Mouse (Mus musculus) liver, embryonic 13.5 days (tissue): ENCODE data around the gene Donson. TPM values are rescaled to one million over a fixed set of nuclear protein-coding genes. Genes with fewer than 3 reads are reported as not detected.
"Not testable (repeated sequence)": the region's sequence is repeated elsewhere in the genome, so short reads cannot be mapped to it uniquely, and the experiment has no call there.

Experiments
- ATAC-seq: fragments of 200-750 bp; cut with Nextera tagmentation; 2 replicates; pipeline ENCODE4 v1.8.0; 2017; ENCODE audit warnings: low read depth, mild to moderate bottlenecking, moderate number of reproducible peaks, moderate library complexity
- DNase-seq: peaks from one replicate; pipeline ENCODE4 v3.0.0; 2022
- H3K27ac ChIP-seq: fragments of 300-500 bp; sonication (generic); 2 replicates; pipeline ENCODE4 v1.5.1; 2015; ENCODE audit warnings: moderate library complexity, mild to moderate bottlenecking, inconsistent platforms
- H3K27me3 ChIP-seq: fragments of 300-500 bp; sonication (generic); 2 replicates; pipeline ENCODE4 v1.6.1; 2015; ENCODE audit warnings: mild to moderate bottlenecking, inconsistent platforms
- H3K36me3 ChIP-seq: fragments of 300-500 bp; sonication (generic); 2 replicates; pipeline ENCODE4 v1.6.1; 2015; ENCODE audit warnings: mild to moderate bottlenecking, inconsistent platforms
- H3K4me1 ChIP-seq: fragments of 300-500 bp; sonication (generic); replicated peaks from 2 replicates; pipeline ENCODE4 v1.6.1; 2015; ENCODE audit warnings: inconsistent platforms
- H3K4me2 ChIP-seq: fragments of 300-500 bp; sonication (generic); 2 replicates; pipeline ENCODE4 v1.6.1; 2015; ENCODE audit warnings: inconsistent platforms, mild to moderate bottlenecking, moderate library complexity
- H3K4me3 ChIP-seq: fragments of 300-500 bp; sonication (generic); replicated peaks from 2 replicates; pipeline ENCODE4 v1.5.1; 2015; ENCODE audit warnings: mild to moderate bottlenecking, inconsistent platforms
- H3K9ac ChIP-seq: fragments of 300-500 bp; sonication (generic); 2 replicates; pipeline ENCODE4 v1.6.1; 2015; ENCODE audit warnings: mild to moderate bottlenecking, inconsistent platforms
- H3K9me3 ChIP-seq: fragments of 300-500 bp; sonication (generic); replicated peaks from 2 replicates; pipeline ENCODE4 v1.6.1; 2016; ENCODE audit warnings: inconsistent platforms
- WGBS: fragments of 180-500 bp; shearing (Covaris S2); methylation state at CpG from one replicate; pipeline ENCODE4 v1.1.7; 2015; ENCODE audit not compliant: insufficient replicate concordance; 5-methylcytosine and 5-hydroxymethylcytosine counted together
- polyA plus RNA-seq: library from polyadenylated mRNA; unstranded; fragments of >200 nt; fragmentation: Nextera tagmentation; extraction: Ambion mirVana; gene quantifications from 2 replicates; pipeline ENCODE4 v1.2.1, GENCODE M21; 2015

The Donson gene
- polyA plus RNA-seq, 1 experiment from 2014 or later: 33.9 TPM

GRCm38 (mm10) chr16:91655285-91655684 is 33.3 kb downstream of the Donson start:
- no peak for DNase-seq
- Histone ChIP-seq H3K27me3 (no peaks in the 10 kb centered on the region), H3K4me1 (peaks cover 18% of the 10 kb centered on the region), H3K9ac (no peak overlapping the region), H3K36me3 (peaks cover 90% of the 10 kb centered on the region), H3K4me3 (no peak overlapping the region), H3K9me3 (peaks cover 11% of the 10 kb centered on the region; the same call in 1 of the 2 replicates), H3K4me2 (no peak overlapping the region), H3K27ac (no peak overlapping the region)
- no peak; the same call in 1 of the 2 replicates for ATAC-seq
- WGBS: 97% methylated on average over 9 of the region's 9 CpGs

DNA sequence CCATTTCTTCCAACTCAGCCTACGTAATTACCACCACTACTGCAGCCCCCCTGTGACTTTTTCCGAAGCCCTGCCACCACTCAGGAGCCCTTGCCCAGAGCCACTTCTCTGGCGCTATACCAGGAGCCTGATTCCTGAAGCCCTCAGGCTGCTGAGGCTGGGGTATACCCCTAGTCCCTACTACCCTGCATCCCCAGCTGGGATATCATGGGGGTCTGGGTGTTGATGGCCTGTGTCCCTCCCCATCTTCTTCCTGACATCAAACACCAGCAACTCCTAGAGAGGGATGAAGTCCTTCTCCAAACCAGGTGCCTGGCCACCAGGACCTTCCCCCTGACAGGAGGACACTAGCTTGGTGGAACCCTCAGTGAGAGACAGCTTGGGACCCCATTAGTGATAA is 36.4 kb downstream of the Donson start:
- Histone ChIP-seq H3K4me2 (no peak overlapping the region), H3K9me3 (no peaks in the 10 kb centered on the region), H3K27me3 (no peaks in the 10 kb centered on the region), H3K9ac (no peak overlapping the region), H3K4me1 (peaks cover 28% of the 10 kb centered on the region), H3K27ac (no peak overlapping the region), H3K36me3 (peaks cover 59% of the 10 kb centered on the region), H3K4me3 (no peak overlapping the region)
- DNase-seq (no peak), ATAC-seq (no peak)
- WGBS: 92% methylated on average over 3 of the region's 3 CpGs

- Histone ChIP-seq H3K36me3 (peaks cover 35% of the 10 kb centered on the region), H3K27me3 (no peaks in the 10 kb centered on the region), H3K4me2 (peak overlapping the region; percentile 41), H3K4me1 (peaks cover 36% of the 10 kb centered on the region), H3K9me3 (no peaks in the 10 kb centered on the region), H3K4me3 (peak overlapping the region; percentile 26; the same call in 1 of the 2 replicates), H3K27ac (no peak overlapping the region), H3K9ac (peak overlapping the region; percentile 58)
- DNase-seq: no peak
- no peak for ATAC-seq
Observed at GRCm38 (mm10) chr16:91649781-91650180, 38.8 kb downstream of the Donson start.

DNA sequence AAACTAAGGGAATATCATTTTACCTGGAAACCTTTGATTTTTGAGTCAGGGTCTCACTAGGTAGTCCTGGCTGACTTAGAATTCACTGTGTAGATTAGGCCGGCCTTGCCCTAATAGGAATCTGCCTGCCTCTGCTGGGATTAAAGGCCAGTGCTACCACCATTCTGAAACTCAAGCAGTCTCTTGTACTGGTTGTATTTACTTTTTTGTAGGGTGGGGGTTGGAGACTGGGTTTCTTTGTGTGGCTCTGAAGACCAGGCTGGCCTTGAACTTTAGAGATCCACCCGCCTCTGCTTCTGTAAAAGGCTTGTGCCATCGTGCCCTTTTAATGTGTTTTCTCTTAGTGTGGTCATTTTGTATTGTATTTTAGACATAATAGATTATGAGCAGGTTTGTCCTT is 39.3 kb downstream of the Donson start:
- H3K27me3 ChIP-seq: no peaks in the 10 kb centered on the region
- H3K4me3 ChIP-seq: peak overlapping the region; percentile 87
- ATAC-seq (no peak), DNase-seq (no peak)
- H3K4me1 ChIP-seq: peaks cover 41% of the 10 kb centered on the region
- H3K9ac ChIP-seq: peak overlapping the region; percentile 76
- no peak overlapping the region for H3K27ac ChIP-seq
- peaks cover 30% of the 10 kb centered on the region for H3K36me3 ChIP-seq
- peak overlapping the region; percentile 85 for H3K4me2 ChIP-seq
- WGBS: 33% methylated on average over 3 of the region's 3 CpGs
- no peaks in the 10 kb centered on the region for H3K9me3 ChIP-seq

GRCm38 (mm10) chr16:91648220-91648550 is 40.4 kb downstream of the Donson start:
- ATAC-seq: peak; percentile 58
- peaks cover 27% of the 10 kb centered on the region for H3K36me3 ChIP-seq

DNA sequence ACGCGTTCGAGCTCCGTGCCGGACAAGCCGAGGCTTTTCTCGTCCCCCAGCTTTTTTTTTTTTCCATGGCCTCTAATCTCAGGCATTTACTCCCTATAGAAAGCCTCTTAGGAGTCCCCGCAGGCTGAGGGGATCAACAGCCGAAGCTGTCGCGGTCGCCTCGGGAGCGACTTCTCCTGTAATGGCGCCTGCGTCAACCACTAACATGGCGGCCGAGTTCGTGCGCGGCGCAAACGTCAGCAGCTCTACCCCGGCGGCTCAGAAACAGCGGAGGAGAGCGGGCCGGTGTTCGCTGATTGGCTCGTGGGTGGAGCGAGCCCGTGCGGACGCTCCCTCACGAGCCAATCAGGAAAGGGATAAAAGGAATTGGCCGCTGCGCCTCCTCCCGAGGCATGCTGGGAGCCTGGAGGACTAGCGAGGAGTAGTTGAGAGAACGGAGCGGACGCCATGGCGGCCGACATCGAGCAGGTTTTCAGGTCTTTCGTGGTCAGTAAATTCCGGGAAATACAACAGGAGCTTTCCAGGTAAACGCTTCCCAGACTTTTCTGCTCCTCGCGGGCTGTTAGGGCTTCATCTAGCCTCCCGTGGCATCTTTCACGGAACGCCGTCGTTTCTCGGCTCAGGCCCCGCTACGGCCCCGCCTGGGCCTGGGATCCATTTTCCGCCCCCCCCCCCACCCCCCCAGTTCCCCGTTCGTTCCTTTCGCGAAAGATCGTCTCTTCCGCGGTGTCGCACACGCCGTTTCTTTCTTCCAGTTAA is 40.9 kb downstream of the Donson start, which contains the start of gene Son:
Gene Son, plus strand, starts transcription at position 46 of the 759 bp plus-strand sequence.
- peaks cover 49% of the 10 kb centered on the region for H3K4me1 ChIP-seq
- H3K27me3 ChIP-seq: no peaks in the 10 kb centered on the region
- peaks cover 31% of the 10 kb centered on the region for H3K36me3 ChIP-seq
- WGBS: under 1% methylated on average over 69 of the region's 70 CpGs
- H3K9ac ChIP-seq: peak within 1 kb of the TSS; percentile 91
- DNase-seq (peak; percentile 95), ATAC-seq (peak; percentile 88)
- no peaks in the 10 kb centered on the region for H3K9me3 ChIP-seq
- H3K4me3 ChIP-seq: peak within 1 kb of the TSS; percentile 87
- H3K27ac ChIP-seq: peak within 1 kb of the TSS; percentile 99
- H3K4me2 ChIP-seq: peak within 1 kb of the TSS; percentile 98

More at GRCm38 (mm10) chr16:91648220-91648550, 40.4 kb downstream of the Donson start:
- DNase-seq: peak; percentile 70
- H3K4me2 ChIP-seq: peak overlapping the region; percentile 85
- H3K4me1 ChIP-seq: peaks cover 50% of the 10 kb centered on the region
- H3K4me3 ChIP-seq: peak overlapping the region; percentile 87
- peak overlapping the region; percentile 95 for H3K27ac ChIP-seq
- H3K27me3 ChIP-seq: no peaks in the 10 kb centered on the region
- H3K9me3 ChIP-seq: no peaks in the 10 kb centered on the region
- WGBS: under 1% methylated on average over 25 of the region's 25 CpGs
- H3K9ac ChIP-seq: peak overlapping the region; percentile 84

- Histone ChIP-seq H3K27ac (peak within 1 kb of the TSS; percentile 99), H3K36me3 (peaks cover 31% of the 10 kb centered on the region), H3K4me3 (peak within 1 kb of the TSS; percentile 87), H3K4me1 (peaks cover 41% of the 10 kb centered on the region), H3K9ac (peak within 1 kb of the TSS; percentile 91), H3K27me3 (no peaks in the 10 kb centered on the region), H3K9me3 (no peaks in the 10 kb centered on the region), H3K4me2 (peak within 1 kb of the TSS; percentile 98)
- DNase-seq (peak; percentile 93), ATAC-seq (peak; percentile 86)
- WGBS: under 1% methylated on average over 59 of the region's 59 CpGs
Observed at GRCm38 (mm10) chr16:91646681-91647419, 41.7 kb downstream of the Donson start, which contains the start of gene Gart. Gene Gart, minus strand, starts transcription at chr16:91646952.

- Histone ChIP-seq H3K9ac (peak overlapping the region; percentile 91), H3K36me3 (peaks cover 32% of the 10 kb centered on the region), H3K4me3 (peak overlapping the region; percentile 87), H3K9me3 (no peaks in the 10 kb centered on the region), H3K4me2 (peak overlapping the region; percentile 98), H3K27me3 (no peaks in the 10 kb centered on the region), H3K27ac (peak overlapping the region; percentile 99), H3K4me1 (peaks cover 37% of the 10 kb centered on the region)
- WGBS: under 1% methylated on average over 11 of the region's 11 CpGs
- ATAC-seq: no peak
- peak; percentile 32 for DNase-seq
Observed at GRCm38 (mm10) chr16:91645995-91646602, 42.5 kb downstream of the Donson start.

DNA sequence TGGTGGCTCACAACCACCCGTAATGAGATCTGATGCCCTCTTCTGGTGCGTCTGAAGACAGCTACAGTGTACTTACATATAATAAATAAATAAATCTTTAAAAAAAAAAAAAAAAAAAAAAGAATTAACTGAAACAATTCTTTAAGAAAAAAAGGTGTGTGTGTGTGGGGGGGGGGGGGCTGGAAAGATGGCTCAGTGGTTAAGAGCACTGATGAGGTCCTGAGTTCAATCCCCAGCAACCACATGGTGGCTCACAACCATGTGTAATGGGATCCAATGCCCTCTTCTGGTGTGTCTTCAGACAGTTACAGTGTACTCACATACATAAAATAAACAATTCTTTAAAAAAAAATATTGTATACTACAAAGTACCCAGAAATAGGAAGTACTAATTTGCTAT is 43.1 kb downstream of the Donson start:
- H3K9ac ChIP-seq, H3K9me3 ChIP-seq, ATAC-seq, H3K27ac ChIP-seq, H3K27me3 ChIP-seq, DNase-seq: not testable (repeated sequence)
- Histone ChIP-seq H3K36me3 (peaks cover 34% of the 10 kb centered on the region), H3K4me3 (peak overlapping the region; percentile 87), H3K4me1 (peaks cover 32% of the 10 kb centered on the region), H3K4me2 (peak overlapping the region; percentile 98)
- 40% methylated on average over 1 of the region's 2 CpGs for WGBS

- Histone ChIP-seq H3K9ac (no peak overlapping the region), H3K9me3 (no peaks in the 10 kb centered on the region), H3K4me3 (peak overlapping the region; percentile 15; the same call in 1 of the 2 replicates), H3K27me3 (no peaks in the 10 kb centered on the region), H3K4me2 (peak overlapping the region; percentile 33), H3K4me1 (peaks cover 28% of the 10 kb centered on the region), H3K36me3 (peaks cover 39% of the 10 kb centered on the region), H3K27ac (0 out of 2 replicates have a peak overlapping the region, but pooled peaks have one; percentile 20)
- DNase-seq: no peak
- ATAC-seq: no peak
- 39% methylated on average over 2 of the region's 2 CpGs for WGBS
Observed at GRCm38 (mm10) chr16:91644901-91645300, 43.7 kb downstream of the Donson start.

- H3K9ac ChIP-seq: no peak overlapping the region
- WGBS: 84% methylated on average over 8 of the region's 8 CpGs
- H3K4me1 ChIP-seq: peaks cover 17% of the 10 kb centered on the region
- ATAC-seq (no peak), DNase-seq (no peak)
- H3K9me3 ChIP-seq: no peaks in the 10 kb centered on the region
- no peak overlapping the region for H3K4me2 ChIP-seq
- peaks cover 86% of the 10 kb centered on the region for H3K36me3 ChIP-seq
- H3K4me3 ChIP-seq: no peak overlapping the region
- H3K27ac ChIP-seq: no peak overlapping the region
- no peaks in the 10 kb centered on the region for H3K27me3 ChIP-seq
Observed at GRCm38 (mm10) chr16:91640171-91640570, 48.4 kb downstream of the Donson start.
